Mouse (Mus musculus): ENCODE results near the gene Pld5. TPM values are rescaled to one million over a fixed set of nuclear protein-coding genes. Genes with fewer than 3 reads are reported as not detected.
"Not testable (repeated sequence)": the region's sequence is repeated elsewhere in the genome, so short reads cannot be mapped to it uniquely, and the experiment has no call there.

Gene Pld5
- total RNA-seq, 2 experiments from 2014 or later = 7.5 to 8.5 TPM

- intact Hi-C loops (cut with DNase I) = no loop called here
- DNase-seq (ENCODE audit: low spot score in 2 of 2) = no peak
Measured at GRCm38 (mm10) chr1:175997076-175997651, 277.9 kb downstream of the Pld5 start.

GRCm38 (mm10) chr1:175988912-175989311 lies 286.2 kb downstream of the Pld5 start:
- DNase-seq (ENCODE audit: low spot score in 2 of 2) = no peak
- intact Hi-C loops (cut with DNase I) = no loop called here

DNA sequence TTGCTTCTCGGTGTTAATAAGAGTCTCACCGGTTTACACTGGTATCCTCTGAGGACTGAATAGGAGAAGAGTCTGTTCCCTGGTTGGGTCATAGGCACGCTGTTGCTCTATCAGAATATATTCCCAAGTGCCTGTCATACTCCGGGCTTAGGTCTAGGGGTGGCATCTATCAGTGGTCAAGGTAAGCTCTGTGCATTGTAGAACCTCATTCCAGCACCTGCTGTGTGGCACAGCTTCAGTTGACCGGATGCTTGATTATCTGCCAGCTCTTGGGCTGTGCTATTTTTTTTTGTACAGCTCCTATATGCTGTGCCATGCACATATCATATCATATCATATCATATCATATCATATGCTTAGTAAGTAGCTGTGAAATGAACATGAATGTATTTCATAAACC lies 286.7 kb downstream of the Pld5 start:
- intact Hi-C loops (cut with DNase I) = no loop called here
- DNase-seq (ENCODE audit: low spot score in 2 of 2) = no peak

DNA sequence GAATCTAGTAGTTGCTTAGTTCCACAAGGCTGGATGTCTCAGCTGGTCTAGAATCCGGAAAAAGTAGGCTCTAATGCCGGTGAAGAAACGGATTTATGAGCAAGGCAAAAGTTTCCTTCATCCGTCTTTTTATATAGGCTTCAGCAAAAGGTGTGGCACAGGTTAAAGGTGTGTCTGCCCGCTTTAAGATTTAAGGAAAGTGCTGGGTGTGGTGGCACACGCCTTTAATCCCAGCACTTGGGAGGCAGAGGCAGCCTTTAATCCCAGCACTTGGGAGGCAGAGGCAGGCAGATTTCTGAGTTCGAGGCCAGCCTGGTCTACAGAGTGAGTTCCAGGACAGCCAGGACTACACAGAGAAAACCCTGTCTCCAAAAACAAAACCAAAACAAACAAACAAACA lies 296.1 kb downstream of the Pld5 start, which contains the start of gene Rbm8a2:
Rbm8a2 (minus strand) TSS at position 101 of the 400 bp plus-strand sequence.
- DNase-seq (ENCODE audit: low spot score in 2 of 2); intact Hi-C loops (cut with DNase I): not testable (repeated sequence)

DNA sequence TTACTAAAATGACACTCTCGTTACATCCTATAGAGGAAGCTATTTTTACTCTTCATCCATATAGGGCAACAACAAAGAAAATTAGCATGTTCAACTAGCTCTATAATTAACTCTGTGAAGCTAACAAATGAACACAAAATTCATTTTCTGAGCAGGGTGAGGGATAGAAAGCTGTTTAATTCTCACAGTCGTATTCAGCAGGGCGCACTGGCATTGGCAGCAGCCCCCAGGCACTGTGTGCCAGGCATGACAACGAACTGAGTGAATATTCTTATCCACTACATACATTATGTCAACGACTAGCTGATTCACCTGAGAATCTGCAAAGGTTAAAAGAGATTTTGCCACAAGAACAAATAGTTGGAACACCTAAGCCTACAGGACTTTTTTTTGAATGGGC lies 304.4 kb downstream of the Pld5 start:
- intact Hi-C loops (cut with DNase I) = no loop called here
- DNase-seq (ENCODE audit: low spot score in 2 of 2) = peak in 1 of 2 experiments; percentile 22

DNA sequence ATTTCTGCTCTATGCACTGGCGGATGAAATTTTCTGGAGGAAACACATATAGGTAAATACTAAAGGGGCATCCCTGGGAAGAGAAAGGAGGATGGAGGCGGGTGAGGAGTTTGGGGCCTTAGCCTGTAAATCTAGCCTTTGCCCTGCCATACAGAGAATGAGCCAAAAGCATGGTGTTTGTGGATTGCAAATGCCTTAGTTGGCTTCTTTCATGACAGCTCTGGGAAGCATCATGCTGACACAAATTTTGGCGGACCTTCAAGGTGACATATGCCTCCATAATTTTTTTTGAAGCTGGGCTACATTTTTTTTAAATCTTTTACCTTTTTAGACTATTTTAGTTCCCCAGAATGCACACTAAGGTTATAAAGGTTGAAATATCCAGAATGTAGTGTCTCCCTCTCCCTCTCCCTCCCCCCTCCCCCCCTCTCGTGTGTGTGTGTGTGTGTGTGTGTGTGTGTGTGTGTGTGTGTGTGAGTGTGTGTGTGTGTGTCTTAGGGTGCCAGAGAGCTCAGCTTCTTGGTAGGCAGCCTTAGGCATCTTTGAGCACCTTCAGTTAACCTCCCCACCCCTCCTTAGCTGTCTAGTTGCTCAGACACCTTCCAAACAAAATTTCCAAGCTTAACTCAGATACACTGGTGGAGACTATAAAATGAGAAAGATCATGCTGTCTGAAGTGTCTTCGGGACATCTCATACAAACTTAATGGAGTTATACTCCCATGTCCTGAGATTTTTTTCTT lies 307.9 kb downstream of the Pld5 start:
- intact Hi-C loops (cut with DNase I) = no loop called here
- DNase-seq (ENCODE audit: low spot score in 2 of 2) = no peak

- no peak for DNase-seq (ENCODE audit: low spot score in 2 of 2)
- intact Hi-C loops (cut with DNase I) = no loop called here
Measured at GRCm38 (mm10) chr1:175961786-175962185, 313.3 kb downstream of the Pld5 start.

- no peak for DNase-seq (ENCODE audit: low spot score in 2 of 2)
- intact Hi-C loops (cut with DNase I) = no loop called here
Measured at GRCm38 (mm10) chr1:175950851-175951250, 324.3 kb downstream of the Pld5 start.

DNA sequence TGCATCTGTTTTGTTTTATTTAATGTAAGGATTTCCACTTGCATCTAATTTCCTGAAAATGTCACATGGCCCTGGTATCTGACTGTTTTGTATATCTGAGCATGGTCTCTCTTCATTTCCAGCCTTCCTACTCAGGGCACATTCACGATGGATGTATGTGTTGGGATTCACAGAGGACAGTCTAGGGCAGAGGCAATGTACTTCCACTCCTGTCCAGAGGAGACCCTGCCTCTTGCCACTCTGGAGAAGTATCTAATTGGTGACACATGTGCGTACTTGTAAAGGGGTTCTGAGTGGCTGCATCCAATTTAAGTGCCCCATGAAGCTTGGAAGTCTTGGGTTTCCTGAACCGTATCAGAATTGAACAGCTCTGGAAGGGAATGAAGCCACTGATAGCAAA lies 324.7 kb downstream of the Pld5 start:
- intact Hi-C loops (cut with DNase I) = no loop called here

GRCm38 (mm10) chr1:175946718-175947315 lies 328.3 kb downstream of the Pld5 start:
- DNase-seq (ENCODE audit: low spot score in 2 of 2) = no peak
- intact Hi-C loops (cut with DNase I) = no loop called here

More for the DNA sequence above, 324.7 kb downstream of the Pld5 start:
- no peak for DNase-seq (ENCODE audit: low spot score in 2 of 2)

DNA sequence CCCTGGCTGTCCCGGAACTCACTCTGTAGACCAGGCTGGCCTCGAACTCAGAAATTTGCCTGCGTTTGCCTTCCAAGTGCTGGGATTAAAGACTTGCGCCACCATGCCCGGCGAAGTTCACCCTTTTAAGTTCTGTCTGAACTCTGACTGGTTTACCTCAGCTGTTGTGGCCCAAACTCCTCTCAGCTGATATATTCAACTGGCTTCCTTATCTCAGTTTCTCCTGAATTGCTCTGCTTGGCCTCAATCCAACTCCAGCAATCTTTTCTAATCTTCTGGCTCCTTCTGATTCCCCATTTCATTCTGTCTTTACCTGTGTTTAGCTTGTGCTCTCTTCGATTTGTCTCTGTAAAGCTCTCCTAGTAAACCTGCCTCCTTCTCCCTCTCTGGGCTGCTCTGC lies 331.9 kb downstream of the Pld5 start:
- DNase-seq (ENCODE audit: low spot score in 2 of 2) = no peak
- intact Hi-C loops (cut with DNase I) = no loop called here

DNA sequence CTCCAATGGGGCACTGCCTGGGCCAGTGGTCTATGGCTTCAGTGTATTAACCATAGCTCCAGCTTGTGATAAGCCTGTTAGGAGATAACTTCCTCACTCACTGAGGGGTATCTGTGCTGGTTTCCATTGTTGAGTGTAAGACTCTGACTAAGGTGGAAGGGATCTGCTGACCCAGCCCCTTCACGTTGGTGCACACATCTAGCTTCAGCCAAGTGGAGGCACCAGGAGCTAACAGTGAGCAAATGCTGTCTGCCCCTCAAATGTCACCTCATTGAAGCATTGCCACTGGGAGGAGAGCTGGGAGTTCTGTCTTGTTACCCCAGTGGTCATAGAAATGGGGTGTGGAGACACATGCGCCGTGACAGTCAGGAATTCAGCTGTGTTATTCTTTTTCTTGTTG lies 336.4 kb downstream of the Pld5 start:
- DNase-seq (ENCODE audit: low spot score in 2 of 2) = no peak
- intact Hi-C loops (cut with DNase I) = loop anchor here (5.0 to 10.0 kb wide), 2 partner anchors 284 to 926 kb away; no protein-coding TSS in a partner anchor

DNA sequence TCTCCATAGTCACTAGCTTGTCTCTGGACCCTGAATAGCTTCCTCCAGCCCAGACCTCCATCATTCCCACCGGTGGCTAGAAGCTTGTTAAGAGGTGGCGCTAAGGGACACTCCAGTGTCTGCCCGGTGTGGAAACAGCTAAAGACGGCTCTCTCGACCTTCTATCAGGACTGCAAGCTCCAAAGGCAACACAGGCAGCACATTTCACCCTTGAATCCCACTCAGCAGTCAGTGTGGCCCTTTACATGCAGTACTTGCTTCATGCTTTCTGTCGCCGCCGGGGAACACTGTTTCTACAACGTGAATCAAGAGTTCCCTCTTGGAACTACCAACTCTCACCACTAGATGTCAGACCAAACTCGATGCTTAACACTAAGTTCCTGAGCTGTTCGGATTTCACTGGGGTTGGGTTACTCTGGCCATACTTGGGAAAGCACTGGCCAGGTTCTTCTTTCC lies 338.8 kb downstream of the Pld5 start:
- intact Hi-C loops (cut with DNase I) = loop anchor here (1.0 to 10.0 kb wide), 3 partner anchors 286 to 928 kb away; no protein-coding TSS in a partner anchor
- DNase-seq (ENCODE audit: low spot score in 2 of 2) = peak; percentile 88 to 92

DNA sequence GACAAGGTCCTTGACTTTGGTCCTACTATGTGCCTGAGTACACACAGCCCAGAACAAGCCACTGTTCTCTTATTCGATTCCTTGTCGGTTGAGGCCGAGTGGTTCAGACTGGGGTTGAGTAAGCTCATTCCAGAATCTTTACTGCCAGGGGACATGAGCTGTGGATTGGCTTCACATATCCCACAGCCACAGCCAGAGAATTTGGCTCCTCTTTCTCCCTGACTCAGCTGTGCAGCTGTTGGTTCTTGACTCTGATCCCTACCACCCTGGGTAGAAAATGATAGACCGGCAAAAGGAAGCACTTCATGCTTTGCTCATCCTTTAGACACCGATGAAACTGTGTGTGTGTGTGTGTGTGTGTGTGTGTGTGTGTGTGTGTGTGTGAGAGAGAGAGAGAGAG lies 343.7 kb downstream of the Pld5 start:
- no peak for DNase-seq (ENCODE audit: low spot score in 2 of 2)
- intact Hi-C loops (cut with DNase I) = loop anchor here (10.0 kb wide), 1 partner anchor 933 kb away; no protein-coding TSS in a partner anchor

DNA sequence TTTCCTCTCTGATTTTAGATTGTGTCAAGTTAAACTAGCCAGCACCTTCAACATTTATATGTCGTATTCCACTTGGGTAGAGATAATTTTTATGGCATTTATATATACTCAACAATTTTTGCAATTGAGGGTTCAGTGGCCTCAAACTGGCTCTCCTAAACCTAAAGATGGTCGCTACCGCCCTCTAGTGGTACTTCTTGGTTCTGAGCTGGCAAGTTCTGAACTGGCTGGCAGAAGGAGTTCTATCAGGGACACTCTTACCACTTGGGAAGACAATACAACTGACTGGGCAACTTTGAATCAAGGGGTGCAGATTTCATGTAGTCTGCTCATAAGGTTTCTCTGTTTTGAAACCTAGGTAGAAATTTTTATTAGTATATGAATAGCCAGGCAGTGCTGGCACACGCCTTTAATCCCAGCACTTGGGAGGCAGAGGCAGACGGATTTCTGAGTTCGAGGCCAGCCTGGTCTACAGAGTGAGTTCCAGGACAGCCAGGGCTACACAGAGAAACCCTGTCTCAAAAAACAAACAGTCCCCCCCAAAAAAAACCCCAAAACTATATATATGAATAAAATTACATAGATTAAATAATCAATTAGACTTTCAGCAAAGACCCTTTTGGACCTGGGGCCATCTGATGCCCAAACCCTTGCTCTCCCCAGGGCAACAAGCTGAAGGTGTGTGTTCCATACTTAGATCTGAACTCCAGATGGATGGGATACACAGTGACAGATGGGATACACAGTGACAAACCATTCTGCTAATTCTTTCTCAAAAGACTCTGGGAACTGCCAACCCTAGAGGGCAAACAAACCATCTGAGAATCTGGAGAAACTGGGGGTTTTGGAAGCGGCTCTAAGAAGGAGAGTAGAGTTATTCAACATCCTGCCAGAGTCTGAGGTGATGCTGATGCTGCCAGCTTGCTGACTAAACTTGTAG lies 351.0 kb downstream of the Pld5 start:
- DNase-seq (ENCODE audit: low spot score in 2 of 2) = peak; percentile 84 to 91

GRCm38 (mm10) chr1:175921091-175921490 lies 354.0 kb downstream of the Pld5 start:
- DNase-seq (ENCODE audit: low spot score in 2 of 2) = no peak
- intact Hi-C loops (cut with DNase I) = loop anchor here (5.0 kb wide), 2 partner anchors 249 to 879 kb away; no protein-coding TSS in a partner anchor

More for the DNA sequence above, 351.0 kb downstream of the Pld5 start:
- intact Hi-C loops (cut with DNase I) = loop anchor here (2.0 to 5.0 kb wide), 3 partner anchors 252 to 882 kb away; no protein-coding TSS in a partner anchor

- intact Hi-C loops (cut with DNase I) = loop anchor here (5.0 kb wide), 2 partner anchors 248 to 878 kb away; no protein-coding TSS in a partner anchor
Measured at GRCm38 (mm10) chr1:175920029-175920428, 355.1 kb downstream of the Pld5 start, which contains the start of gene Gm38100. TSS of gene Gm38100 (plus strand) at chr1:175920329.

GRCm38 (mm10) chr1:175913728-175914303 lies 361.3 kb downstream of the Pld5 start:
- DNase-seq (ENCODE audit: low spot score in 2 of 2) = no peak
- intact Hi-C loops (cut with DNase I) = no loop called here

More at GRCm38 (mm10) chr1:175920029-175920428, 355.1 kb downstream of the Pld5 start, which contains the start of gene Gm38100:
- no peak for DNase-seq (ENCODE audit: low spot score in 2 of 2)
